Mouse (Mus musculus) urinary bladder, postnatal 4 days (tissue): ENCODE results near the gene St3gal2.
"Not testable (repeated sequence)": the region's sequence is repeated elsewhere in the genome, so short reads cannot be mapped to it uniquely, and the experiment has no call there.

Experiments used
- DNase-seq, 2 experiments: peaks; one replicate each; pipeline ENCODE4 v3.0.0; 2021 to 2022; ENCODE audit warnings: low spot score in 2 of 2

St3gal2 gene

DNA sequence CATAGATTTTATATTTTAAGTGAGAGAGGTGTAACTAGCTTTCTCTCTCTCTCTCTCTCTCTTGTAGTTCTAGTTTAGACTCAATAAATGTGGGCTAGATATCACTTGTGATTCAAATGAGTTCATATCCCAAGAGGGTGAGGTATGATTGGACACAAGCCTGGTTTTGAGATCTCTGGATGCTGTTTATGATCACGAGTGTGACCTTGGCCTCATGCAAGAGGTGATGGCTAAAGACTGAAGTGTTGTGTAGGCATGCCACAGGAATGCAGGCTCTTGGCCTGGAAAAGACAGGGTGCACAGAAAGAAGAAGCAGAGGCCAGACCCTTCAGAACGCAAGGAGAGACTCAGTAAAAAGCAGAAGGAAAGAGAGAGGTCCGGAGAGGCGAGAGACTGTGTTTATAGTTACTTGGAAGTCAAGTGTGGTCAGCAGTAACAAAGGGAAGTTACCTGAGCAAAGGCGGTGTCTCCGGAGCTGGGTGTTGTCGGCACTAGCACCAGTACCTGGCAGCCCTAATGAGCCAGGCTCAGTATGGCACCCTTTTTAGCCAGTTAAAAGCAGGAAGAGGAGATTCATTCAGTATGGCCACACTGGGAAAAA, 24.7 kb downstream of the St3gal2 start:
- DNase-seq: no peak

DNA sequence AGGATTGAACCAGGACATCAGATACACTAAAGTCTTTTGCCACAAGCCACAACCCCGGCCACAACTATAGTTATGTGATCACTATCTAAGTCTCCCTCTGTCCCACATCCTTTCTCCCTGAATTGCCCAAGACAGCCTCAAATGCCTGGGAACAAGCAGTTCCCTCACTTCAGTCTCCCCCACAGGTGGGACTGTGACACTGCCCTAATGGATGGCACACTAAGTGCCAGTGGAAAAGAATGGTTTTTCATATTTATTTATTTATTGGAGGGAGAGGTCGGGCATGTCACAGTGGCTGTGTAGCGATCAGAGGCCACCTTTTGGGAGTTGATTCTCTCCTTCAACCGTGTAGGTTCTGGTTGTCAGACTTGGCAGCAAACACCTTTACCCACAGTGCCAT, 26.0 kb downstream of the St3gal2 start:
- DNase-seq: no peak

DNA sequence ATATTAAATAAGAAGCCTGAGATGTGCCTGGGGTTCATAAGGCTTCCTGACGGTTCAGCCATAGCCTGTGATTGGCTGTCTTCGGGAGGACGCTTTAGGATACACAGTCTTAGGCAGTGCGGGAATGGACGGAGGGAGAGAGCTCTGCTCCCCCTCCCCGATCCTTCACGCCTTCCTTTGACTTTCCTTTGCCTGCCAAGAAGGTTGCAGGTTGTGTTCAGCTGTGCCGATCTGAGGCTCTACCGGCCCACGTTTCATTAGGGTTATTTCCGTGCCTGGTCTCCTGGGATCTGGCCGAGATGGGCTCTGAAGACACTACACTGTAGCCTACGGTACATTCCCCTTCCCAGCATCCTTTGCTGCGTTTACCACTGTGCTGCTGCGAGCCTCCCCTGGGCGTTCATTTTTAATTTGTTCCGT, 30.4 kb downstream of the St3gal2 start:
- DNase-seq: no peak

DNA sequence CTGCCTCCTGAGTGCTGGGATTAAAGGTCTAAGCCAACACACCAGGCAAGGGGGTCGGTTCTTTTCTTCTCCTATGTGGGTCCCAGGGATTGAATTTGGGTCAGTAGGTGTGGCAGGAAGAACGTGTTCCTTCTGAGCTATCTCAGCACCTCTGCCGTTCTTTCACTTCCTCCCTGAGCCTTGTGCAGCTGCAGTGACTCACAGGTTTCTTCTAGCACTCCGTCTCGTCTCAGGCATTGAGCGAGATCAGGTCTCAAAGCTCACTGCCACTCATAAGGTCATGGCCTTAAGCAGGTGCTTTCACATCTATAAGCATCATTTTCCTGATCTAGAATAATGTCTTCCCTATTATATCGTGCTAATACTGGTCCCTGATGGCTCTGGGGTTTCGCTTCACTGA, 35.1 kb downstream of the St3gal2 start:
- no peak for DNase-seq

DNA sequence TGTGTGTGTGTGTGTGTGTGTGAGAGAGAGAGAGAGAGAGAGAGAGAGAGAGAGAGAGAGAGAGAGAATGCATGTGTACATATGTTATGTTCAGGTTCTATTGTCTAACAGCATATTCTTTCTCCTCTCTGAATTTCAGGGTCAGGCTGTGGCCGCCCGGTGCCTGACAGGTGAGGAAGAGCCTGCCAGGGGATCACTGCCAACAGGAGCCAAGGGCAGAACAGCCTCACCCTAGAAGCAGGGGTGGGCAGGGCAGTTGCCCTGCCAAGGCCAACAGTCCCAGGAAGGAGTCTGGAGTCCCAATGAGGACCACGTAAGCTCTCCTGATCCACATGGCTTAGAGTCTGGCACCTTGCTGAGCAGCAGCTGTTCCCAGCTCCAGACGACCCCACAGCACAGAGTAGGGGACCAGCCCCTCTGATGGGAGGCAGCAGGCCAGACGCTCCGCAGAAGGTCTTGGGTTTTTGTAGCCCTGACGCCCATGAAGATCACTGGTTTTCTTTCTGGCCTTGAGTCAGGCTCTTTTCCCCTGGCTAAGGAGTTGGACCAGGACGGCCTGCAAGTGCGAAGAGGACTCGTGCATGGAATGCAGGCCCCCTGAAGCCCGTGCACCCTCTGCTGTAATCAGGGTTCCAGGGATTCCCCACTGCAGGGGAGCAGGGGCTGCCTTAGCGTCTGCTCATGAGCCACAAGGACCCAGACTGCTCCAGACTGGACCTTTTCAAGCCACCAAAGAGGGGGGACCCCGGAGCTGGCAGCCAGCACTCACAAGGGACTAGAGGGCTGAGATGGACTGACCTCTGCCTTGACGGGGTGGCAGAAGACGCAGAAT, 37.1 kb downstream of the St3gal2 start:
- no peak for DNase-seq

DNA sequence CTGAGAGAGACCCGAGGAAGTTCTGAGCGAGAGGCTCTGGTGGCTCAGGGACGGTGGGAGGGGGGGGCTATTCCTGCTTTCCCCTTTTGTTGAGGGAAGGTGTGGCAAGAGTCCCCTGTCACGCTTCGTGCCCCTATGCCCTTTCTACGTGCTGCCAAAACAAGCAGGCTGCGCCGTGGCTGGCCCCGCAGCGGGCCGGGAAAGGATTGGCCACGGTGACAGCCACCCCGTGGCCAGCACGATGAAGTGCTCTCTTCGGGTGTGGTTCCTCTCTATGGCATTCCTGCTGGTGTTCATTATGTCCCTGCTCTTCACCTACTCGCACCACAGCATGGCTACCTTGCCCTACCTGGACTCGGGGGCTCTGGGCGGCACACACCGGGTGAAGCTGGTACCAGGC, 37.7 kb downstream of the St3gal2 start:
- no peak for DNase-seq

DNA sequence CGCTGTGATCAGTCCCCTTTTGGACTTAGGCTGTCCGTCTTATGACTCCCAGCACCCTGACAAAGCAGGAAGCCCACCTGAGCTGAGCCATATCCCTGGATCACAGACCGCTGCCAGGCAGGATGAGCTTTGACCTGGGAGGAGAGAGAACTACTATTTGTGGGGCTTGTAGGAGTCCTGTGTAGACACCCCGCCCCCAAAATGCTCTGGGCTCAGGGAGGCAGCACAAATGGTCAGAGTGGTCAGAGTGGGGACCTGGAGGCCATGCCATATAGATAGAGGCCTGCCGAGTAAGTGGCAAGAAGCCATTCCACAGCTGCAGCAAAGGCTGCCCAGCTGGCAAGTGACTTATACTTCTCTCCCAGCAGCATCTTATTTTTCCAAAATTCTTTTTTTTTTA, 38.4 kb downstream of the St3gal2 start:
- DNase-seq: no peak

DNA sequence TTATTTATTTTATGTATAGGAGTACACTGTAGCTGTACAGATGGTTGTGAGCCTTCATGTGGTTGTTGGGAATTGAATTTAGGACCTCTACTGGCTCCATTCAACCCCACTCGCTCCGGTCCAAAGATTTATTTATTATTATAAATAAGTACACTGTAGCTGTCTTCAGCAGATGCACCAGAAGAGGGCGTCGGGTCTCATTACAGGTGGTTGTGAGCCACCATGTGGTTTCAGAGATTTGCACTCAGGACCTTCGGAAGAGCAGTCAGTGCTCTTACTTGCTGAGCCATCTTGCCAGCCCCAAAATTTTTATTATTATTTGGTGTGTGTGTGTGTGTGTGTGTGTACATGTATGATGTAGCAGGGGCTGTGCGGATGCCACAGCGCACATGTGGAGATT, 38.8 kb downstream of the St3gal2 start:
- not testable (repeated sequence) for DNase-seq

DNA sequence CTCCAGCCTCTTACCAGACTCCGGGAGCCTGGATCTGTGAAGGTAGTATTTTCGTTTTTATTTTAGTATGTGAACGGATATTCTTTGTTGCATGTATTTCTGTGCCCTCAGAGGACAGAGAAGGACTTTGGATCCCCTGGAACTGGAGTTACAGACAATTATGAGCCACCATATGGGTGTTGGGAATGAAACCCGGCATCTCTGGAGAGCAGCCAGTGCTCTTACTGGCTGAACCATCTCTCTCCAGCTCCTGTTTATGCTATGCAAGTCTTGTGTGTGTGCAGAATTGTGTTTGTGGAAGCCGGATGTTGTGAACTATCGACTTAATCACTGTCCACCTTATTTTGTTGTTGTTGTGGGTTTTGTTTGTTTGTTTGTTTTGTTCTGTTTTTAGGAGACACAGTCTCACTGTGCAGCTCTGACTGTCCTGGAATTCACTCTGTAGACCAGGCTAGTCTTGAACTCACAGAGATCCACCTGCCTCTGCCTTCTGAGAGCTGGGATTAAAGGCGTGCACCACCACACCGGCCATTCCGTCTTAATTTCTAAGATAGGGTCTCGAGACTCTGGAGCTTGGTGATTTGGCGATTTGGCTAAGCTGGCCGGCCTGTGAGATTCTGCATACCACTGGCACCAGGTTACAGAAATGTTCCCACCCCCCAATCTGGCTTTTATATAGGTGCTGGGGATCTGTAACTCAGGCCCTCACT, 39.5 kb downstream of the St3gal2 start:
- no peak for DNase-seq

DNA sequence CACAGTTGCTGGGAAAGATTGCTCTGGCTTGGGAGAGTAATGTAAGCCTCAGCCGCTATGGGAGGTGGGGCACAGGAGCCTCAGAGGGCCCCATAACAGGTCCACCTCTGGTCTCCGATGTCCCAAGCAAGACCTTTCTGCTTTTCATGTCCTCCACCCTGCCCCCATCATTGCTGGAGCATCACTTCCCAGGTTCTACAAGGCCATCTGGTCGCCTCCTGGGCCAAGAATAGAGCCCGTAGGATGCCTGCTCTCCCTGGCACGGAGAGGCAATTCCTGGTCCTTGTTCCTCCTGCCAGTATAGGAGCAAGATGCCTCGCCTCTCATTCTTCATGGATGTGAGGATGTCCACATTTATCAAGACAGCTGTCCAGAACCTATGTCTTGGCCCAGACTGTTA, 40.2 kb downstream of the St3gal2 start:
- no peak for DNase-seq

DNA sequence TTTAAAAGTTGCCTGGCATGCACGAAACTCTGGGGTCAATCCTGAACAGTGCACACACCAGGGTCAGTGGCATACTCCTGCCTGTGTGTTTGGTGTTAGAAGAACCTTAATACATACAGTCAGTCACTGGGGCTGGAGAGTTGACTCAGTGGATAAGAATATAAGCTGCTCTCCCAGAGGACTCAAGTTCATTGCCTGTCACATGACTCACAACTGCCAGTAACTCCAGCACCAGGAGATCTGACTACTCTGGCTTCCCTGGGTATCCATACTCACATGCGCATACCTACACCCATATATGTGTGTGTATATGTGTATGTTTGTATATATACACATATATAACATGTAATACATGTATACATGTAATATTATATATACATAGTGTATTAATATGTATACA, 43.3 kb downstream of the St3gal2 start:
- DNase-seq: no peak

DNA sequence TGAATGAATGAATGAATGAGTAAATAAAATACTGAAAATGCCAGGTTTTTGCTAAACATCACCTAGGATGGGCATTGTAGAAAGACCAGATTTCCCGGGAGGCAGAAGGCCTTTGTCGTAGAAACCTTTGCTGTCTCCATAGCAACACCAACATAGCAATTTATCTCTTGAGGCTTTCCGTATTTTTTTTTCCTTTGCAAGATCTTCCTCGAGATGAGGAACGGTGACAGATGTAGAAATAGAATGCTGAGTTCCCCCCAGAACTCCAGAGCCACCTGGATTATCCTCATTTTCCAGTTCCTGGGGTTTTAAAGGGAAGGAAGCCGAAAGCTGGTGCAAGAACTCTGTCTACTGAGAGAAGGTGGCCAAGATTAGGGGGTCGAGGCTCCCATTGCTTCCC, 44.9 kb downstream of the St3gal2 start:
- DNase-seq: no peak

DNA sequence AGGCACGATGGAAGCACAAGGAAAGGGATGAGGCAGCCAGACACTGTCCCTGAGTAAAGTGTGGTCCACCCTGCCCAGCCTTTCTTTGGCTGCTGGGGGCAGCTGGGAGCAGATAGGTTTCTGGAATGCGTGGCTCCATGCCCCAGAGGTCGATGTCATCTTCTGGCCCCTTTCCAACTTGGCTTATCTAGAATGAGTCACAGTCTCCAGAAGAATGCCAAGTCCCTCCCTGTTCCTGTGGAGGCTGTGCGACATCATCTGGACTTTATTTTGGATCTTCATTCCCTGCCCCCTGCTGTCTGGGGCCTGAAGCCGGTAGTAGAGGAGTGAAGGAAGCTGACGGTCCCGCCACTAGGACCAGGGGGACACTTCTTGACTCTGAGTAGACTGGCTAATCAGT, 45.9 kb downstream of the St3gal2 start:
- peak; percentile 63 to 67 for DNase-seq

DNA sequence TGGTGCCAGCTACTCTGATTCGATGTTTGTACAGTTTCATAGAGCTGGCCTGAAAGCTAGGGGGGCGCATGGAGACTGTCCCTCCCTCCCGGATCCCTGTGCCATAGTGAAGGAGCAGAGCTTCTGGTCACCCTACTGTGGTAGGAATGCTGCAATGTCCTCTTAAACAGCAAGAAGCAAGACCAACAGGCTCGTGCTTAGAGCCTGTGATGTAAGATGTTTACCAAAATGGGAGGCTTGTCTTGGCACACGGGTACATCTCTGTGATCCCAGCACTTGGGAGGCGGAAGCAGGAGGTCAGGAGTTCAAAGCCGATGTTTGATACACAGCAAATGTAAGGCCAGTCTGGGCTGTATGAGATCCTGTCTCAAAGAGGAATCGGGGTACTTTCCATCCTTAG, 46.9 kb downstream of the St3gal2 start:
- DNase-seq: no peak

DNA sequence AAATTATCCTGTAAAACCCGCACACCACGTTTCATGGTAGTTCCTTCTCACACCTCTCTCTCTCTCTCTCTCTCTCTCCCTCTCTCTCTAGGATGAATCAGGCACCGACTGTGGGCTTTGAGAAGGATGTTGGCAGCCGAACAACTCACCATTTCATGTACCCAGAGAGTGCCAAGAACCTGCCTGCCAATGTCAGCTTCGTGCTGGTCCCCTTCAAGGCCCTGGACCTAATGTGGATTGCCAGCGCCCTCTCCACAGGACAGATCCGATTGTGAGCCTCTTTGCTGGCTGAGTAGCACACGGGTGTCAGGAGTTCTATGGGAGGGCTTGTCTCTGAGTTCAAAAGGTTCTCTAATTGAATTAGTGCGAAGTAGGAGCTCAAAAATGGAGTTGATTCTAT, 47.6 kb downstream of the St3gal2 start:
- DNase-seq: no peak

DNA sequence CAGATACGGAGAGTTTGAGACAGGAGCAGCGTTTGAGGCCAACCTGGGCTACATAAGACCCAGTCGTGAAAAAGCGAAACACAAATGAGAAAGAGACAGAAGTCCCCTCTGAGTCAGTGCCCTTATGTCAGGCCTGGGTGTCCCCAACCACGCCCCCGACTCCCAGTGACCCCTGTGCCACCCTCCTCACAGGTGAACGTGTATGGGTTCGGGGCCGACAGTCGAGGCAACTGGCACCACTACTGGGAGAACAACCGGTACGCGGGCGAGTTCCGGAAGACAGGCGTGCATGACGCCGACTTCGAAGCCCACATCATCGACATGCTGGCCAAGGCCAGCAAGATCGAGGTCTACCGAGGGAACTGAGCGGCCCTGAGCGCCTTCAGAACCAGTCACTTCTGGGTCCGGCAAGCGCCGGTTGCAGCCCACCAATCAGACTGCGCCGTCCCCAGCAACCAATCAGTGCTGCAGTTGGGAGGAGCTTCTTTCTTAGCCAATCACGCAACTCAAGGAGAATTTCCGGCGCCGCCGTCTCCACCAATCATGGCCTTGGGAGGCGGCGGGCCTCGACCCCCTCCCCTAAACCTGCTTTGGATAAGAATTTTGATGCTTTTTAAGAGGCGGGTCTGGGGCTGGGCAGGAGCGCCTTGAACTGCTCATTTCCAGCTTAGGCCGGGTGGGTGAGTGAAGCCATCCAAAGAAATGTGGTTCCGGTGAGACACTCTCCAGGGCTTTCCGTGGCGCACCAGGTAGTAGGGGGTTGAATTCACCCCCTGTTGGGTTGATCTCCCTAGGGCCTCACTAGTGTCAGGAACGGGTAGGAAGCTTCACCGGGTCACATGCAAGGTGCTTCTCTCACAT, 50.4 kb downstream of the St3gal2 start:
- peak; percentile 85 to 87 for DNase-seq

DNA sequence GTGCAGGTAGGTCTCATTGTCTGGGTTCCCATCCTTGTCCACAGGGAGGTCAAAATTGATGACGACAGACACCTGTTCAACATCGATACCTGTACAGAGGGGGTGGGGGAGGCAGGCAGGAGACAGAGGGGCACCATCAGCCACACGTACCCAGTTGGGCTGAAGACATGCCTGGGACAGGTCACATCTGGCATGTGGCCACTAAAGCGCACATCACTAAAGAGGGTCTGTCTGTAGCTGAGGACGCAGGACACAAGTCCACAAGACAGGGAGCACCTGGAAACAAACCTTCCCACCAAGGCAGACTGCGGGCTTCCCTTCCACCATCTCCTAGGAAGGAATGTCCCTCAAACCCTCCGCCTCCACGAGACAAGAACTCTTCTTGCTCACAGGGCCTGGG, 56.8 kb downstream of the St3gal2 start:
- not testable (repeated sequence) for DNase-seq

DNA sequence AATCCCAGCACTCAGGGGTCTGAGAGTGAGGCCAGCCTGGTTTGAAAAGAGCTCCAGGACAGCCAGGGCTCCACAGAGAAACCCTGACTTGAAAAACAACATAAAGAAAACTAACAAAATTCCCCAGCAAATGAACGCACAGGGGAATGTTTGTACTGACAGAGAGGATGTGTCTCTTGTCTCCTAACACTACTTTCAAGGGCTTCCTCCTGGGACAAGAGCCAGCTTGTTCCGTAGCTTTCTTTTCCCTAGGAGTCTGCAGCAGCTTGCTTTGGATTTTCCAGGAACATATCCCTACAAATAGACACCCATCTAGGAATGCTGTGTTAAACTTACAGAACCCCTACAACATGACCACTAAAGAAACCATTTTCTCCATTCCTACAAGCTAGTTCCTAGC, 58.3 kb downstream of the St3gal2 start:
- DNase-seq: not testable (repeated sequence)

DNA sequence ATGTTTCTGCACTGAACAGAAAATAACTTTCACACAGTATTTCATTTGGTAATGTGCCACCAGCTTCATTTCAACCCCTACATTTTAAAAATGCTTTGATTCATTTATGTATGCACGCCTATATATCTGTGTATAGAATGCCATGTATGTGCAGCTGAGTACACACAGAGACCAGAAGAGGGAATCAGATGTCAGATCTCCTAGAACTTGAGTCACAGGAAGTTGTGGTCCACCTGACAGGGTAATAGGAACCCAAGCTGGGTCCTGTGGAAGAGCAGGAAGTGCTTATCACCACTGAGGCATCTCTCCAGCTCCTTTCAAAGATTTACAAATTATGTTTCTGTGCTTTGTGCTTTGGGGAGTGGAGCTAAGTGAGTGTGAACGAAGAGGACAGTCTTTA, 61.6 kb downstream of the St3gal2 start:
- no peak for DNase-seq

DNA sequence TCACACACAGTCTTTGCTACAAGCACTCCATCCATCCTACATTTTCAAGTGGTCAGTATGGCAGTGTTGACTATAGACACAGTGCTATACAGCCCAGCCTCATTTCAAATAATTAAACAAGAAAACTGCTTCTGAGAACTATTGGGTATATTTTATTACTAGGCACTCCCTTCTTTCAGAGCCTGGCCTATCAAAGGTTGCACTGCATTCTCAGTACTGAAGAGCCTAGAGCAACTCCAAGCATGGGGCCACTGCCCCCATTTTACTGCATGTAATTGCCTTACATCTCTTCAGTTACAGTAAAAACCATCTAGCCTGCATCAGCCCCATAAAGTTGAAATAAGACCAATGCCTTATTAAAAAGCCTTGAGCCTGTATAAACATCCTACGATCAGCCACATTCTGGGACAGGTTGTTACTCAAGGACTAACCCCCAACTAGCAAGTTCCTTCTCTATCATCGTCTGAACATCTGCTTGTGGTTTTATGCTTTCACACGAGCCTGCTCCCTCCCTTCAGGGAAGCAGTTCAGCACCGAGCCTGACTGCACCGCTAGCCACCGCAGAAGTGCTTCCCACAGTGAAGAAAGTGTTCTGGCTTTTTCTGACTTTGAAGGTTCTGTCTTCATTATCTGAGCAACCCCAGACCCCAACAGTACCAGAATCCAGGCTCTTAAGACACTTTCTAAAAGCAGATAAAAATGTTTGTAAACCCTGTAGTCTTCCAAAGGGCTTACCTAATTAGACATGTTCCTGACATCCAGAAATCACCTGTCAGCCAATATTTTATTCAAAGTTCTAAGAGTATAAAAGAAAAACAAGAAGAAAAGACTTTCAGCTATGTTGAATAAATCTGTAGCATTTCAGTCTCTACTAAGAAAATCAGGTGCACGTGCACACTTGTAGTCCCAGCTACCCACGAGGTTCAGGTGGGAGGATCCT, 68.4 kb downstream of the St3gal2 start:
- no peak for DNase-seq

DNA sequence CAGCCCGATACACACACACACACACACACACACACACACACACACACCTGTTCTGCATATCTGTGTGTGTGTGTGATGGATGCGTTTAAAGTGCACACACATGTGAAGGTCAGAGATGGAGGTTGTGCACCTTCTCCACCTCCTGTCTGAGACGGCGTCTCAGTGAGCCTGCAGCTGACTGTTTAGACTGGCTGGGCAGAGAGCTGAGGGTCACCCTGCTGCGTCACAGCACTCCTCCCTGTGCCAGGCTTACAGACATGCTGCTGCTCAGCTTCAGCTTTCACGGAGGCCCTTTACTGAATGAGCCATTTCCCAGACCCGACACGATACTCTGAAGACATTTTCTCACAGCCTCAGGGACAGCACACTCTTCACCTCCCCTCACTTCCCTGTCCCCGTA, 70.3 kb downstream of the St3gal2 start:
- DNase-seq: no peak
